Mouse (Mus musculus) B cell, adult 62 days (primary cell): Measurements from ENCODE around the gene Eif4ebp2. TPM values are rescaled to one million over a fixed set of nuclear protein-coding genes. Genes with fewer than 3 reads are reported as not detected.

ENCODE experiments used
- total RNA-seq: library from RNA; stranded (reverse); gene quantifications from 4 replicates; pipeline ENCODE4 v1.2.4, GENCODE M21; 2023

Gene Eif4ebp2
- 115 to 126 TPM (median 119 TPM) in 4 replicates for total RNA-seq

DNA sequence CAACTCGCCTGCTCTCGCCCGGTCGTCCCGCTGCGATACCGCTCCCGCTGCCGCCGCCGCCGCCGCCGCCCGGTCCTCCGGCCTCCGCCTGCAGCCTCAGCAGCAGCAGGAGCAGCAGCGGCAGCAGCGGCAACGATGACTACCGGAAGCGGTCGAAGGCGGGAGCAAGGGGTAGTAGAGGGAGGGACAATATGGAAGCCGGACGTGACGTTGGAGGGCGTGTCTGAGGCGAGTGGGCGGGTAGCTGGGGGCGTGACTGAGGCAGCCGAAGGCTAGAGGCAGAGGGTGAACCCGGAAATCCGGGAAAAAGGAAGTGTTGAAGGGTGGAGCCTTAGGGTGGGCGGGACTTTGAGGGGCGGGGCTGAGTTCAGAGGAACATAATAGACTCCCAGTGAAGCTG is at the start of gene Eif4ebp2:
Eif4ebp2 (minus strand) TSS at position 17 of the 400 bp plus-strand sequence.

GRCm38 (mm10) chr10:61475594-61476439 is 23.4 kb upstream of the Eif4ebp2 start, which contains the start of gene Lrrc20:
Gene Lrrc20, plus strand, starts transcription at chr10:61475801.

GRCm38 (mm10) chr10:61417672-61418071 is 34.8 kb downstream of the Eif4ebp2 start, which contains the start of gene Nodal:
Gene Nodal, plus strand, starts transcription at chr10:61417972.

DNA sequence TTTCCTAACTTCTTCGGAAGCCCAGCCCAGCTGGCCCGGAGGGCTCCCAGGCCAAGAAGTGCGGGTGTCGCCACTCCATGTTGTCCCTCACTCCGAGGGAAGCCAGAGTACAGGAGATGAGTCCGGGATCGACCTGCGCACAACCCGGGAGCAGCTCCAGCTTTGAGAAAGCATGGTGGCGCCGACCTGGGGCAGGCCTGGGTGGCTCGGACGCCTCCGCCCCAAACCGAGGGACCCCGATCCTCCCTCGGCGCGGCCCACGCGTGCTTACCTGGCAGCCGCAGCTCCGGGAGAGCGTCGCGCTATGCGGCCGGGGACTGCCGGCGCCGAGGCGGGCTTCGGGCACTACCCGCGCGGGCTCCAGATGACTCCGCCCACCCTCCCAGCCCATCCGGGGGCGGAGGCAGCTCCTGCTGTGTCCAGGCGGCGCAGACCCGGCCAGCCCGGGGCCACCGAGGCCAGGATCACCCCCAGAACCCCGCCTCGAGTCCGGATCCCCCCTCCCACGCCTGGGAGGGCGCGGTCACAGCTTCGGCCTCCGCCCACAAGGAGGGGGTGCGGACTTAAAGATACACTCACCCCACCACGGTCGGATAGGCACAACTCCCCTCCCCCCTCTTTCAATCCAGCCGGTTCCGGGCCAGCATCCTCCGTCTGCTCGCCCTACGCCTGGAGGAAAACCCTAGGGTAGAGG is 69.3 kb downstream of the Eif4ebp2 start, which contains the start of gene Pald1:
Pald1 (minus strand) TSS at position 510 of the 694 bp plus-strand sequence.

Other genes with a start within 250 kb of the Eif4ebp2 start
- 0.18 to 0.47 TPM (median 0.25 TPM) in 4 replicates for gene Adamts14, start 179.2 kb downstream of the Eif4ebp2 start, total RNA-seq
- gene Prf1, start 154.8 kb downstream of the Eif4ebp2 start, total RNA-seq = 17.0 to 18.3 TPM (median 17.3 TPM) in 4 replicates
- gene Pald1, start 69.1 kb downstream of the Eif4ebp2 start, total RNA-seq = 0.77 to 2.3 TPM (median 2.0 TPM) in 4 replicates
- not detected in 4 replicates for gene Nodal, start 34.7 kb downstream of the Eif4ebp2 start, total RNA-seq
- gene Lrrc20, start 23.1 kb upstream of the Eif4ebp2 start, total RNA-seq = 10.1 to 12.0 TPM (median 11.2 TPM) in 4 replicates
- not detected in 4 replicates for gene Npffr1, start 142.8 kb upstream of the Eif4ebp2 start, total RNA-seq
- 11.9 to 20.7 TPM (median 17.1 TPM) in 4 replicates for gene Ppa1, start 195.9 kb upstream of the Eif4ebp2 start, total RNA-seq
- gene Sar1a, start 227.6 kb upstream of the Eif4ebp2 start, total RNA-seq = 241 to 260 TPM (median 256 TPM) in 4 replicates
- 20.5 to 24.5 TPM (median 22.4 TPM) in 4 replicates for gene Tysnd1, start 242.9 kb upstream of the Eif4ebp2 start, total RNA-seq